Mouse (Mus musculus) T-helper 2 cell (primary cell): Measurements from ENCODE around the gene Dgat2.

Experiments used
- in situ Hi-C: fragments of 300-600 bp; cut with MboI, MseI; formaldehyde crosslinking; loops from one replicate; pipeline ENCODE4 v1.15.1; 2025; ENCODE audit warnings: high pct_unique_total_duplicates

Gene Dgat2

DNA sequence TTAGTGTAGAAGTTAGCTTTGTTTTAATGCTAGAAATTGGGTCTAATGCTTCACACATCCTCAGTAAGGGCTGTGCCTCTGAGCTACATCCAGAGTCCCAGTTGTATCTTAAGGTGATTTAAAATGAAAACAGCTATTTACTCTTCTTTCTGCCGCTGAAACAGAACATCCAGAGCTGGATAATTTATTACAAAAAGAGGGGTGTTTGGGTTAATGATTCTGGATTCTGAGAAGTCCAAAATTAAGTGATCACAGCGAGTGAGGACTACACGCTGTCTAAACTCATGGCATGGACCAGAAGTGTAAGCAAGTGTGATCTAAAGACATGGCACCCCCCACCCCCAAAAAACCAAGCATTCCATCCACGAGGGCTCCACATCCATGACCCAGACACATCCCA, 11.4 kb upstream of the Dgat2 start:
- in situ Hi-C loops, result no loop called here

DNA sequence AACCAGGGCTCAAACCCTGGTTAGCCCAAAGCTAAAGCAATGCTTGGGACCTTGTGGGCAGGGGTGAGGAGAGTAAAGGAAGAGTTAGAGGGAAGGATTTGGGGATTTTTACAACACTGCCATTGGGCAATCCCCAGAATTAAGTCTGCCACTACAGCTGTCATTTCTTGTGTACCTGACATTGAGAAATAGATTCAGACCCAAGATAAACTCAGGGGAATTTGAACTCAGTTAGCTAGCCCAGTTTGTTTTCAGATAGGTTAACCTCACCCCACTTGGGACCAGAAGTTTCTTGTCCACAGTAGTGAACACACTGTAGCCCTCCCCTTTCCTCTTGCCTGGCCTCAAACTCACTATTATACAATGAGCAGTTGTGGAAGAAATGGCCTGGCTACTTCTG, 8.9 kb upstream of the Dgat2 start:
- in situ Hi-C loops, result no loop called here

DNA sequence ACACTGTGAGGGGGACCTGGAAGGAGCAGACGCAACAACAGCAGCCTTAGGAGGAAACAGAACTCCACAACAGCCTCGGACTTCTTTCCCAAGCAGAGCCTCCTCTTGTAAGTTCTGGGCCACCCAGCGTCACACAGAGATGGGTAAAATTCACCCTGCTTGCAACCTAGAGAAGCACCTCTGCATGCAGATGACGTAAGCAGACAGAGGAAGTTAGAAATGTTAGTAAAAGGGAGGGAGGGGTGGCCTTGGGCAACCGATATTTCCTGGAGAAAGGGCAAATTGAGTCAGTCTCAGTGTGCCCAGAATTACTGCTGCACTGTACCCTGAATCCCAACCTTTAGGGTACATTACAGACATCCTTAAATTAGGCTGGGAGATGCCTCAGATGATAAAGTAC, 7.4 kb upstream of the Dgat2 start:
- in situ Hi-C loops, result no loop called here

DNA sequence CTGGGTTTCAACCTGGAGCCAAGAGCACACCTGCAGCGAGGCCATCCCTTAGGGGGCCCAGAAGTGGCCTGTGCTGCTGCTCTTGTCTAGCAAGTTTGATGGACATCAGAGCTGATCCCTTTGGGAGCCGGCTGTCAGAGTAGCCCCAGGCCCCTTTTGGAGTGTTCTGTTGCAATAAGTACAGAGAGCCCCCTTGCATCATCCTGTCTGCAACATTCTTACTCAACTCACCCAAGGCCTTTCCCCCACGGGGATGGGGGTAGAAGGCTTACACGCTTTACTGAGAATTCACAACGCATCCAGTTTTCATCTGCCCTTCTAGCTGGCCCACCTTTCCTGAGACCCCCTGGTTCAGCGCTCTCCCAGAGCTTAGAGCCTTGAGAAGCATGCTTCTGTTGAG, 6.1 kb upstream of the Dgat2 start:
- in situ Hi-C loops, result no loop called here

DNA sequence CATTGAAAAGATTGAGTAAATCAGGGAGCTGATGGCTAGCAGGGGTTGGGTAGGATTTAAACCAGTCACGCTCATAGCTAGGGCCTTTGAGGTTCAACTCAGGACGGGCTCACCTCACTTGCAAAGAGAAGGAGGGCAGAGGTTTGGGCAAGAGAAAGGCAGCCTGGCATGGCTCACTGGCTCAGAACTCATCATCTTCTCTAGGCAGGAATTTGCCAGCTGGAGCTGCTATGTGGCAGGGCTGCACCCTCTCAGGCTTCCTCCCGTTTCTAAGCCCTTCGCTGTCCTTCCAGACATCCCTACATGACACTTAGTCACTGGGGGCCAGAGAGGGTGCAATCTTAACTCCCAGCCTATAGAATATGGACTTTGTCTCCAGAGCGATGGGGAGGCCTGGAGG, 4.9 kb upstream of the Dgat2 start:
- in situ Hi-C loops, result no loop called here

DNA sequence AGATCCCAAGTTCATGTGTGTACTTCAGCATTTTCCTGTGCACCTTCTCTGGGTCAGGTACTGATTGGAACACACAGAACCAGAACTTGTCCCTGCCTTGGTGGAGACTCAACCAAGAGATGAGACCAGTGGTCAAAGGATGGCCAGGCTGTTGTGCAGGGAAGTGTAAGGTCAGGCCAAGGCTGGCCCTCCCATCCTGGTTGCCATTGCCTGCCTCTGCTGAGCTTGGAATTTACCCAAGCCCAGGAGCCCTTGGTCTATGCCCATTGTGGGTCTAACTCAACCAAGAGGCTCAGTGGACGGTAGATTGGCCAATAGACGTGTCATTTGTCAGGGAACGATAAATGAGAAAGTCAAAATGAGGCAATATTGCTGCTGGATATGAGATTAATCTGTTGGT, 2.9 kb upstream of the Dgat2 start:
- in situ Hi-C loops, result no loop called here

DNA sequence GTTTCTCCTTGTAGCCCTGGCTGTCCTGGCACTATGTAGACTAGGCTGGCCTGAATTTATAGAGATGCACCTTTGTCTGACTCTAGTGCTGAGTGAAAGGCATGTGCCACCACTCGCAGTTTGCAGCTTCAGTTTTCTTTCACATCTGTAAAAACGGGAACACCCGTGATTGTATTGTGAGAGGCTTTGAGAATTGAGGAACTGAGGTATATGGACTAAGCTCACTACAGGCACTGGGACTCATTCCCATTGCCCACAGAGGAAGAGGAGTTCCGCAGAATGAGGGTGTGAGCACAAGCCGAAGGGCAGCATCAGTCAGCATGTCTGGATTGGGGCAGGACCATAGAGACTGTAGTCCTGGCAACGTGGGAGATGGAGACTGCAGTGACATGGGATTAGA, 1.2 kb upstream of the Dgat2 start:
- in situ Hi-C loops, result loop anchor here (5.0 kb wide), 1 partner anchor 284 kb away; the partner anchor contains the start of gene Klhl35

DNA sequence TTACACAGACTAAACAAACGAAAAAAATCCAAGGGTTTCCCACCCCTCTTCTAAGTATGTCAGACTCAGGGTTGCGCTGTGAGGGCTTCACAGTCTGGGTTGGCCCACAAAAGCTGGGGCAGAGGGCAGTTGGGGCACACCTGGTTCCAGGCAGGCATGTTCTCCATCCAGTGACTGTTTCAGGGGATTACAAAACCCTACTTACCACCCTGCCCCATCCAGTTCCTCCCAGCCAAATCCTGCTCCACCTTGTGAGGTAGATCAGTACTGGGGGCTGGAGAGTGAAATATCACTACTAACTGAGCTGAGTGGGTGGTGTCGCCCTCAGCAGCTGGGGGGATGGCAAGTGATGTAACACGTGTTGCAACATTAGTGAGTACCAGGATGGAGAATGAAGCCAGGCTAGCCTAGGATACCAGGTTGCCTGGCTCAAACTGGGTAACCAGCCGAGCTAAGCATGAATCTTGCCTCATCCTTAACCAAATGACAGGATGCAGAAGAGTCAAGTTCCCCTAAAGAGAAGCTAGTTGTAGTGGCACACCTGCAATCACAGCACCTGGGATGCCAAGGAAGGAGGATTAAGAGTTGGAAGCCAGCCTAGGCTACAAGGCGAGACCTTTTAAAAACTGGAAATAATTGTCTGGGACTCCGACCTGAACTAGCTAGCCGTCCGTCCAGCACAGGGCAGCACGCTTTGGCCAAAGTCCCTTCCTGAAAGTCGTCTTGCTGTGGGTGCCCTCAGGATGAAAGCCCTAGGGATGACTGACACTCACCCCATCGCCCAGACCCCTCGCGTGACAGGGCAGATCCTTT, 694 bp downstream of the Dgat2 start:
- in situ Hi-C loops, result loop anchor here (5.0 kb wide), 1 partner anchor 285 kb away; the partner anchor contains the start of gene Klhl35

DNA sequence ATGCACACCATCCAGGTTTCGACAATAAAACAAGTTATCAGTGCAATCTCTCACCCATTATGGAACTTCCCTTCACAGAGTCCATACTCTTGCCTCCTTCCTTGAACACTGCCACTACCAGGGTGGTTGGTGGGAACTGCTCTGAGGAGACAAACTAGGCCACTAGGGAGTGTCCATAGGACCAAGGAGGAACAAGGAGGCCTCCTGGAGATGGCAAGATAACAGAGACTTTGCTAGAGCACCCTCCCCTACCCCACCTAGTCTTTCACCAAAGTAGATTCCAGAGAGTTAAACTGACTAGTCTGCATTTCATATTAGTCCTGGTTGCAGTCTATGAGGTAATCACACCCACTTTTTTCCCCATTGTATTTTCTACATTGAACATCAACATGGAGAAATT, 2.4 kb downstream of the Dgat2 start:
- in situ Hi-C loops, result loop anchor here (5.0 kb wide), 1 partner anchor 287 kb away; the partner anchor contains the start of gene Klhl35

DNA sequence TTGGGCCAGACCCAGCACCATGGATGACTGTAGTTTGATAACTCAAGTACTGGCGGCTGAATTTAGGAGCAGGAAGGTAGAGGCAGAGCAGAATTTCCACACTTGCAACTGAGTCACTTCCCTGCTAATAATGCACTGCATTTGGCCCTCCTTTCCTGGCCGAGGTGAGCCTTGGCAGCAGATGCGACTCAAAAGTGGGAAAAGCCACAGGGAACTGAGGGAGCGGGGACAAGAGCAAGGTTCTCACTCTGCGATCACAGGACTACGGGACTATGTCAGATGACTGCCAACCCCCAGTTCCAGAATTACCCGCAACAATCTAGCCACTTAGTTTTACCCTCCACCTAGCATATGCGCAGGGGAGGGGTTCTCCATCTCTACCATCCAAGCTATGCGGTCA, 3.2 kb downstream of the Dgat2 start:
- in situ Hi-C loops, result no loop called here

DNA sequence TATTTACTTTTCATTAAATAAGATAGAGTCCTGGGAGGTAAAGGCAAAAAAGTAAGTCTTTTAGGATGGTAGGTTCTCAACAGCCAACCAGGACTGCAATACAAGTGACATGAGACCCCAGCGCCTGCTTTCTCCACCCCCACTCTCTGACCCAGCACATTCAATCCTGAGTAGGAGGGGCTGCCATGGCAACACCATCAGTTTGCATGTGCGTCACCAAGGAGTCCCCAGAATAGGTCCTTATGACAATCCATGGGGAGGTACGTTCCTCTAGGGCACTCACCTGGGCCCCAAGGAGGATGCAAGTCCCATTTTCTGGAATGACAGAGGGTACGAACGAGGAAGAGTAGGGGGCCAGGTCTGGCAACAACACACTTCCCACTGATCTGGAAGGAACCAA, 5.1 kb downstream of the Dgat2 start:
- in situ Hi-C loops, result no loop called here

DNA sequence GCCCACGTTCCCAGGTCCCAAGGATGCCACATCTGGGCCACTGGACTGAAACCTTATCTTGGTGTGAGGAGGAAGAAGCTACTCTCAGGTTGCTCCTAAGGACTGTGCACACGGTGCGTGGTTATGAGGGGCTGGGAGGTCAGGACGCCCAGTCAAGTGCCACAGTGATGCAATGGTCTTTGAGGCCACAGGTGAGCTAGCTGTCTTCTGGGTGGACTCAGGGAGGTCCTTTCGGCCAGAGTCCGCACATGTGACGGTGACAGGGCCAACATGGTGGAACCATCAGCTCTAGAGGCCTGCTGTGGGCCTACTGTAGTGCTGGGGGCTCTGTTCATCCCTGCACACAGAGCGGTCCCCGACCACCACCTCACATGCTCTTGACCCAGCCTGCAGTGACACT, 6.9 kb downstream of the Dgat2 start:
- in situ Hi-C loops, result no loop called here

DNA sequence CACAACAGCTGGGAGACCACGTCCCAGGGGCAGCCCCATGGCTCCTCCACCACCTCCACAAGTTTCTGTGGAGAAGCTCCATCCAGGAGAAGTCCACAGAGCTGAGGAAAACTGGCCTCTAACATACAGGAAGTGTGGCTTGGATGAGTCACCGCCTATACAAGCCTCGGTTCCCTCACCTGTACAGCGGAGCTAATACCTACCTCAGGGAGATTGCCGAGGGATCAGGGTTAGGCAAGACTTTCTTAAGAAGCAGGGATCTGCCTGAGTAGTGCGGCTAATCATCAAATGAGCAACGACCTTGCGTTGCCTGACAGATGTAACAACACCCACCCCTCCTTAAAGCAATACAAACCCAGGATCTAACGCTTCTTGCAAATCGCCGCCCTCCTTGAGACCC, 7.4 kb downstream of the Dgat2 start:
- in situ Hi-C loops, result no loop called here

DNA sequence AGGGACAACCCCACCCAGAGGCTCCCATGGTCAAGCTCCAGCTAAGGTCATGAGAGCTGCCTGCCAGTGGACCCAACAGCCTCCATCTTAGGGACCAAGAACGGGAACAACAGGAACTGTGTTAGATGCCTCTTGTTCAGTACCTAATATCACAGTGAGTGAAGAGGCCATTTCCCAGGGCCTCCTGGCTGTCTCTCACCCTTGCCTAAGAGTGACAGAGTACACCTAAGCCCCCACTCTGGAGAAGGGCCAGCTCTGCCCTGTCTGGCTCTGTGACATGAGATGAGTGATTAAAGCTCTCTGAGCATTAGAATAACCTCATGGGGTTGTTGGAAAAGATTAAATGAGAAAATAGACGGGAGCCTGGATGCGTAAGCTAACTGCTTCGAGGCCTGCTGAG, 8.5 kb downstream of the Dgat2 start:
- in situ Hi-C loops, result no loop called here

DNA sequence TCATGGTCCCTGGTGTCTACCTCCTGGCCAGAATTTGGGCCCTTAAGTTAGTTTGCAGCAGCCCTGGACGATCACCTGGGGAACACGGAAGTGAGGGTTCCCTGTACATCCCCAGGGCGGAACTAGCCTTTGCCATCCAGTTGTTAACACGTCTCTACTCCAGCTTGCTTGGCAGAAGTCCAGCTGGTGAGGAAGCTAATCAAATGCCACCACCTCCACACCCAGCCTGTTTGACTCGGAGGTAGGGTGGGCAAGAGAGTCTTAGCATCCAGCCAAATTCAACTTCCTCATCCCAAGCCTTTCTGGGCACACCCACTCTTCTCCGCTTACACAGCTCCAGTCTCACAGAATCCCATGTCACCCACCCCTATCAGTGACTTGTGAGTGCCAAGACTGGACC, 9.6 kb downstream of the Dgat2 start:
- in situ Hi-C loops, result no loop called here

DNA sequence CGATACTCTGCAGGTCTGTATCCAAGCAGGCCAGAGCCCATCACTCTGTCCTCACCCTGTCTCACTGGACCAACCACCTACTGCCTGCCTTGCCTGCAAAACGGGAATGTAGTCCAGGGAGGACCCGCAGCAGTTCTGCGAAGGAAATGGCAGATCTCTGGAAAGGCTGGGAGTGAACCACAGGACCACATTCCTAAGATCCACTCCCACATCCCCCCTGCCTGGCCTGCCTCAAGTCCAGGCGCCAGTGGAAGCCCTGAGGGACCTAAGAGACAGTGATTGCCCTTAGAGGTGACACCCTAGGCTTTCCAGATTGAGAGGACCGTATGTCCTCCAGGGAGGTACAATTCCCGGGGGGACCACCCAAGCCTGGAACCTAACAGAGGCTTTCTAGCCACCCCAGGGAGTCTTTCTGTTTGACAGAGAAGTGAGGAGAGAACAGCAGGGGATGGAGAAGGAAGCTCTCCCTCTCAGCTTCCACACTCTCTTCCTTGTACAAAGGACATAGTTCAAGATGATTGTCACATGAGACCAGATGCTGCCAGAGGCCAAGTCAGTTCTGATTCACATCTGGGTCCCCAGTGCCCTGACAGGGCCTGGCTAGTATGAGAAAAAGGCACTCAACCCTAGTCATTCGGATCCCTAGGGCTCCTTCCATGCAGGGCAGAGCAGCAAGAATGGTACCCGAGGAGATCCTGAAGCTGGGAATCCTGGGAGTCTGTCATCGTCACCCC, 10.6 kb downstream of the Dgat2 start:
- in situ Hi-C loops, result no loop called here

DNA sequence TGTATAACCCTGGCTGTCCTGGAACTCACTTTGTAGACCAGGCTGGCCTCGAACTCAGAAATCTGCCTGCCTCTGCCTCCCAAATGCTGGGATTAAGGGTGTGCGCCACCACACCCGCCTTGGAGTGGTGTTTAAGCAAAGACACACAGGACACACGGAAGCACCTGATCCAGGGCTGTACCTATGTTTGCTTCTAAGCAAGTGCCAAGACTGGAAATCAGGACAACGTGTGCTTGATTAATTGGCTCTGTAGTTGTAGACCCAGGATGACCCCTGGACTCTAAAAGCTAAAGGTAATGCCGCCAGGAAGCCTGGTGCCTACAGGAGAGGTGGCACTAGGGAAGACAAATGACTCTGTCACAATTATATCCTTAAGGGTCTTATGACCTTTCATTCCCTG, 12.0 kb downstream of the Dgat2 start:
- in situ Hi-C loops, result no loop called here

DNA sequence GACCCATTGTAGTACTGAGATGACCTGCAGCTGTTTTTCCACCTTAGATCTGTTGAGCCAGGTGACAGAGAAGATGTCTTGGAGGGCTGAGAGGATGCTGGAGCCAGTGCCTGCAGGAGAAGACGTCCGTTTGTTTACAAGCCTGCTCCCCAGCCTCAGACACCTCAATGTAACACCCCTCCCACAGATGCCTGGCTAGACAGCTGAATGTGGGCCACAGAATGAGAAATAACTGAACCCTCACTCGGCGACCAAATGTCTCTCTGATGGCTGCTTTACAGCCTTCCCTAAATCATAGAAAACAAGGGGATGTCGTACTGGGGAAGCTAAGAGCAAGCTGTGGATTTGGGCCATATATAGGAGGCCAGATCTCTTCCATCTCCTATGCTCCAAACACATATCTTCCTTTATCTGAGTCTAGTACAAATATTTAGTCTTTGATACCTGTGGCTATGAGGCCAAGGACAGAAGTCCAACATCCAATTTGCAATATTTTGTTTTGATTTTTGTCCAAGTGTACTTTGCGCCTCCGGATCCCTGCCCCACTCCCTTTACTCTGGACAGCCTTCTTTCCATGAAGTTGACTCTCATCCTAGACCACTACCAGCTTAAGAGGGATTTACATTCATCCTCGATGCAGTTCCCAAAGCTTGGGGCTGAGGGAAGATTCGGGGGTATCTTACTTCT, 12.7 kb downstream of the Dgat2 start:
- in situ Hi-C loops, result no loop called here

DNA sequence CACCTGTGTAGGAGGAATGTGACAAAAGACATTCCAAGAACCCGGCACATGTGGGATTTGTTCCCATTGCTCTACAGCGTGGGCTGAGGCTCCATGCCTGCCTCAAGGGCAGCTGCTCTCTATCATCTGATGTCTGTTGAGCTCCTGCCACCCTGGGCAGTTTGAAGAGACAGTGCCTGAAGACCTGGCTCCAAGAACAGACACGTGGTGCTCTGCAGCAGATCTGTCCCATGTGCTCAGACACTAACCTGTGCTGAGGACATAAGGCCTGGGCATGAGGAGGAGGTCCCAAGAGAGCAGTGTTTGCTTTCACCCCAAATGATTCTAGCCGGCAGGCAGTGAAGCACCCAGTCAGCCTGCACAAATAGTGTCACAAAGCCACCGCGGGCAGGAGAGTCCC, 13.8 kb downstream of the Dgat2 start:
- in situ Hi-C loops, result no loop called here

DNA sequence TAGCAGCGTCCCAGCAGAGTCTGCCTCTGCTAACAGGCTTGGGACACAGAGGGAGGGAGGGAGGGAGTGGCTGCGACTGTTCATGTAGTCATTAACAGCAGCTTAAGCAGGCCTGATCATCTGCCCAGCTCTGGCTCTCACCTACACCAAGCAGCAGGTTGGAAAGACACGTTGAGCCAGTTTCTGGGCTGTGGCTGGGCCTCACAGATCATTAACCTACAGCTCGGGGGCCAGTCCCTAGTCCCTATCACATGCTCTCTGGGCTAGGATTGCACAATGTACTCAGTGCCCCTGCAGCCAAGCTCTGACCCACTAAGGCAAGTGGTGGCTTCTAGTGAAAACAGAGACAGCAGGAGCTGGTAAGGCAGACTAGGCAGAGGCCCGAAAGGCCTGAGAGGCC, 14.6 kb downstream of the Dgat2 start:
- in situ Hi-C loops, result no loop called here

DNA sequence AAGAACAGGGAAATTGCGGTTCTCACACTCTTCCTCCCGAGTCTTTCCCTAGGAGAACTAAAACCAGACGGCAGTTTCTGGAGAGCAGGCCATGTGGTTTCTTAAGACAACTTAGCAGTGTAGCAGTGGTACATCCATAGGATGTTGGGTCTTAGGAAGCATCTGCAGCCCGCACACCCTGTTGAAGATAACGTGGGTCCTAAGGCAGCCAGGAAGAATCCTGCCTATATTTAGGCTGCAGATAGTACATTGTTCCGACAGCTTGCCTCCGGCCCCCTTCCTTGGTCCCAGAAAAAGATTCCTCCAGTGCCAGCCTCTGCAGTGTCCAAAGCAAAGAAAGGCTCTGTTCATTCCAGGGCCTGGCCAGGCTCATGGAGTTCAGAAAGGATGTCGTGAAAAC, 16.4 kb downstream of the Dgat2 start:
- in situ Hi-C loops, result no loop called here

DNA sequence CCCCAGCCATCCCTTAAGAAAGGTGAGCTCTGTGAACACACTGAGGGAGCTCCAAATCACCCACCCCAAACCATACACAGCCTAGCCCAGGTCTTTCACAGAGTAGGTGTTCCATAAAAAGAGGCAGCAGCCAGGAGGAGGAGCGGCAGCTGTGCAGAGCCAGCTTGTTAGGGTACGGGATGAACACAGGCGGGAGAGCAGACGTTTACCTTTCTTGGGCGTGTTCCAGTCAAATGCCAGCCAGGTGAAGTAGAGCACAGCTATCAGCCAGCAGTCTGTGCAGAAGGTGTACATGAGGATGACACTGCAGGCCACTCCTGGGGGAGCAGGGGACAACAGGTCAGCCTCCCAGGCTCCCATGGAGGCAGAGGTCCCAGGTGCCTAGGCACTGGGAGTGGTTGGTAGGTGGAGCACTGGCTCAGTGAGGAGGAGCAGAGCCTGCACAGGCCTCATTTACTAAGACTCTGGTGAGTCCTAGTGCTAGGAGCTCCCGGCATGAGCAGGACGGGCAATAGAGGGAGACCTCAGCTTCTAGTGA, 17.6 kb downstream of the Dgat2 start:
- in situ Hi-C loops, result no loop called here
